Mouse (Mus musculus) layer of hippocampus, postnatal 10 days (tissue): ENCODE measurements around the gene Pla2g6. TPM values are rescaled to one million over a fixed set of nuclear protein-coding genes. Genes with fewer than 3 reads are reported as not detected.

ENCODE experiments used
- DNase-seq, 2 experiments: peaks; one replicate each; pipeline ENCODE4 v3.0.0; 2021; ENCODE audit warnings: low spot score in 2 of 2
- total RNA-seq, 2 experiments: library from RNA; stranded (reverse); gene quantifications; 2 replicates each; pipeline ENCODE4 v1.2.3; 2021

The Pla2g6 gene
- total RNA-seq, 2 experiments from 2014 or later = 18.3 to 22.5 TPM

- no peak for DNase-seq
Observed at GRCm38 (mm10) chr15:79351331-79351767, 23.2 kb upstream of the Pla2g6 start.

- DNase-seq = no peak
Observed at GRCm38 (mm10) chr15:79350866-79351265, 22.7 kb upstream of the Pla2g6 start.

GRCm38 (mm10) chr15:79348651-79349050 is 20.5 kb upstream of the Pla2g6 start:
- no peak for DNase-seq

GRCm38 (mm10) chr15:79347845-79348506 is 19.8 kb upstream of the Pla2g6 start:
- DNase-seq = peak in 1 of 2 experiments; percentile 44

- DNase-seq = peak; percentile 92 to 93
Observed at GRCm38 (mm10) chr15:79347165-79347844, 19.1 kb upstream of the Pla2g6 start.

GRCm38 (mm10) chr15:79346051-79346793 is 18.0 kb upstream of the Pla2g6 start, which contains the start of gene Maff:
Gene Maff (plus strand): TSS chr15:79346621.
- no peak for DNase-seq

GRCm38 (mm10) chr15:79344627-79345026 is 16.4 kb upstream of the Pla2g6 start:
- no peak for DNase-seq

- no peak for DNase-seq
Observed at GRCm38 (mm10) chr15:79342641-79343337, 14.6 kb upstream of the Pla2g6 start.

GRCm38 (mm10) chr15:79338978-79339377 is 10.8 kb upstream of the Pla2g6 start:
- DNase-seq = no peak

- DNase-seq = no peak
Observed at GRCm38 (mm10) chr15:79335061-79335655, 7.0 kb upstream of the Pla2g6 start.

GRCm38 (mm10) chr15:79333409-79333808 is 5.2 kb upstream of the Pla2g6 start:
- no peak for DNase-seq

- no peak for DNase-seq
Observed at GRCm38 (mm10) chr15:79330521-79330920, 2.3 kb upstream of the Pla2g6 start.

GRCm38 (mm10) chr15:79329979-79330363 is 1.8 kb upstream of the Pla2g6 start:
- no peak for DNase-seq

GRCm38 (mm10) chr15:79329346-79329978 is 1.3 kb upstream of the Pla2g6 start:
- no peak for DNase-seq

- no peak for DNase-seq
Observed at GRCm38 (mm10) chr15:79328939-79329275, 717 bp upstream of the Pla2g6 start.

GRCm38 (mm10) chr15:79326971-79327961 is 924 bp downstream of the Pla2g6 start:
- peak; percentile 45 to 48 for DNase-seq

- DNase-seq = no peak
Observed at GRCm38 (mm10) chr15:79326264-79326663, 1.9 kb downstream of the Pla2g6 start.

- no peak for DNase-seq
Observed at GRCm38 (mm10) chr15:79325742-79326141, 2.4 kb downstream of the Pla2g6 start.

GRCm38 (mm10) chr15:79324373-79324772 is 3.8 kb downstream of the Pla2g6 start:
- no peak for DNase-seq
